Mouse (Mus musculus): ENCODE measurements around the gene Kif15. TPM values are rescaled to one million over a fixed set of nuclear protein-coding genes. Genes with fewer than 3 reads are reported as not detected.

The Kif15 gene
- polyA plus RNA-seq, 1 experiment from 2014 or later: 5.5 TPM

DNA sequence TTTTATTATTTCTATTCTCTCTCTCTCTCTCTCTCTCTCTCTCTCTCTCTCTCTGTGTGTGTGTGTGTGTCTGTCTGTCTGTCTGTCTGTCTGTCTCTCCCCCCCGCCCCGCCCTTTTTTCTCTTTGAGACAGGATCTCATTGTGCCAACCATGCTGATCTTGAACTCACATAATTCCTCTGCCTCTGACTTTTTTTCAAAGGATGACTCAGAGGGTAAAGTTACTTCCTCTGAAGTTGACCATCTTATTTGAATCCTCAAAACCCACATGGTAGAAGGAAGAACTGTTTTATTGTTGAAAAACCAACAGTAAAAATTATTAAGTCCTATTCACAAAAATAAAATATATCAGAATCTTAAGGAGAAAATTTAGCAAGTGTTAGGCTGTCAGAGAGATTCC, 53.9 kb downstream of the Kif15 start:
- Histone ChIP-seq H3K4me1 (ENCODE audit: control insufficient read depth, insufficient read depth, low read length) (no peaks in the 10 kb centered on the region), H3K27me3 (ENCODE audit: control insufficient read depth, insufficient read depth, low read depth, low read length) (no peaks in the 10 kb centered on the region), H3K36me3 (ENCODE audit: control insufficient read depth, insufficient read depth, low read length) (no peaks in the 10 kb centered on the region), H3K9ac (ENCODE audit: low read depth, low read length) (no peak overlapping the region), H3K4me3 (ENCODE audit: low read depth, low read length) (no peak overlapping the region), H3K9me3 (replicated peaks; ENCODE audit: control insufficient read depth, low read length, poor library complexity, severe bottlenecking) (no peaks in the 10 kb centered on the region), H3K4me2 (ENCODE audit: low read length) (no peak overlapping the region), H3K27ac (ENCODE audit: low read length) (no peak overlapping the region)
- no peak for ATAC-seq
- 100% methylated on average over 2 of the region's 2 CpGs for WGBS

DNA sequence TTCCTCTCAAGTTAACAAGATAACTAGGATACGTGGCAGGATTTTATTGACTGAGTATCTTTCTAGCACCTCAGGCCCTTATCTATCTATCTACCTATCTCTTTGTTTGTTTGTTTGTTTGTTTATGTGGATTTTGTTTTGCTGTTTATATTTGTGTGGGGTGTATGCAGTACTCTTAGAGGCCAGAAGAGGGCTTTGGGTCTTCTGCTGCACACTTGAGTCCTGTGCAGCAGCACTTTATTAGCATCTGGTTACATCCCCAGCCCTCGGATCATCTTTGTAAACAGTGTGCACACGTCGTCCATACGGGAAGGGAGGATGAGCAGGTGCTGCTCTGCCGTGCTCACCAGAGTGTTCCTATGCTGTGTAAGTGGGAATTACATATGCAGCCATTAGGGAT, 55.2 kb downstream of the Kif15 start:
- Histone ChIP-seq H3K27ac (ENCODE audit: low read length) (no peak overlapping the region), H3K27me3 (ENCODE audit: control insufficient read depth, insufficient read depth, low read depth, low read length) (no peaks in the 10 kb centered on the region), H3K4me1 (ENCODE audit: control insufficient read depth, insufficient read depth, low read length) (no peaks in the 10 kb centered on the region), H3K4me3 (ENCODE audit: low read depth, low read length) (no peak overlapping the region), H3K4me2 (ENCODE audit: low read length) (no peak overlapping the region), H3K36me3 (ENCODE audit: control insufficient read depth, insufficient read depth, low read length) (no peaks in the 10 kb centered on the region), H3K9me3 (replicated peaks; ENCODE audit: control insufficient read depth, low read length, poor library complexity, severe bottlenecking) (no peaks in the 10 kb centered on the region), H3K9ac (ENCODE audit: low read depth, low read length) (no peak overlapping the region)
- no peak for ATAC-seq
- WGBS: 80% methylated on average over 6 of the region's 6 CpGs

DNA sequence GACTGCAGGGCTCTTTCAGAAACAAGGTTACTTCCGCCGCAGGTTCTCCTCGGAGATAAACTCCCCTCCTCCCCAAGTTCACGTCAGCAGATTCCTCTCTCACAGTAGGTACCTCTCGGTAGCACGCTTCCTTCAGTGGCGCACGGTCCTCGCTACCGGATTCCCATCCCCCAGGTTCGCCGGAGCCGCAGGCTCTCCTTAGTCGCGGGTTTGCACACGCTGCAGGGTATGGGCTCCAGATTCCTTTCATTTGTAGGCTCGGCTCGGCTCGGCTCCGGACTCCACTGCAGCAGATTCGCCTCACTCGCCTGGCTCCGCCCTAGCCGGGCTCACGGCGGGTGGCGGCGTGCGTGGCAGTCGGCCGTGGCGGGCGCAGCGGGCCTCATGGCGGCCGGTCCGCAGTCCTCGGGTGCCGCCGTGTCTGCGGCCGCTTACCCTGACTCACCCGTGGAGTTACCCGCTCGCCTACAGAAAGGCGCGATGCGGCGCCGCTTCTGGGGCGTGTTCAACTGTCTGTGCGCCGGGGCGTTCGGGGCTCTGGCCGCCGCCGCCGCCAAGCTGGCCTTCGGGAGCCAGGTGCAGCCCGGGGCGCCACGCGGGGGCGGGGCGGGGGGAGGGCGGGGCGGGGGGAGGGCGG, 70.3 kb downstream of the Kif15 start, which contains the start of gene Tmem42:
TSS of gene Tmem42 (plus strand) at position 332 of the 637 bp plus-strand sequence.
- Histone ChIP-seq H3K36me3 (ENCODE audit: control insufficient read depth, insufficient read depth, low read length) (no peaks in the 10 kb centered on the region), H3K9me3 (replicated peaks; ENCODE audit: control insufficient read depth, low read length, poor library complexity, severe bottlenecking) (no peaks in the 10 kb centered on the region), H3K27me3 (ENCODE audit: control insufficient read depth, insufficient read depth, low read depth, low read length) (no peaks in the 10 kb centered on the region), H3K4me2 (ENCODE audit: low read length) (peak within 1 kb of the TSS; percentile 86), H3K9ac (ENCODE audit: low read depth, low read length) (peak within 1 kb of the TSS; percentile 88), H3K4me3 (ENCODE audit: low read depth, low read length) (peak within 1 kb of the TSS; percentile 74), H3K27ac (ENCODE audit: low read length) (peak within 1 kb of the TSS; percentile 94), H3K4me1 (ENCODE audit: control insufficient read depth, insufficient read depth, low read length) (peaks cover 16% of the 10 kb centered on the region)
- under 1% methylated on average over 54 of the region's 69 CpGs for WGBS
- peak; percentile 96 for ATAC-seq

DNA sequence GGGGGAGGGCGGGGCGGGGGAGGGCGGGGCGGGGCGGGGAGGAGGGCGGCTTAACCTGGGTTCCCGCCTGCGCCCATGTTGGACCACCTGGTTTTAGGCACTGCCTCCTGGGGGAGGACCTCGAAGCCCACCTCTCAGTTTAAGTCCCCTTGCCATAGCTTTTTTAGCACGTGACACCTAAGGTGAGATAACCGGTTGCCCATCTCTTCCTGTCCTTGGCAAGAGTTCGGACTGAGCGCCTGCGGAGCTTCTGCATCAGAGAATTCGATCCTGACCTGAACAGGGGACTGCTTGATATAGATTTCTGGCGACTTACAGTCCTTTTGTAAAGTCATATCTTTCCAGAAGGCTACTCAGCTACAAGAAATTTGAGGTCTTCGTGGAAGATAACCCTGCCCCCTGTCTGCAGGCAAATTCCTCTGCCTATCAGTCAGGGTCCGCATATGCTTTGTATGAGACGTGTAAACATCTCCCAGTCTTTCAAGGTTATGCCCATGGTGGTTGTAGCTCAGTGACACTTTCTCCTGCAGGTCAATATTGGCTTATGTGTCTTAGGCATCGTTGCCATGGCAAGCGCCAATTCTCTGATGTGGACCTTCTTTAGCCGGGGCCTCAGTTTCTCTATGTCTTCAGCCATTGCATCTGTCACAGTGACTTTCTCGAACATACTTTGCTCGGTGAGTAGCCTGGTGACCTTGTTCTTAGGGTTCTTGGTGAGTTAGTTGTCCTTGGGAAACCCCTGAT, 71.0 kb downstream of the Kif15 start:
- ATAC-seq: peak; percentile 43
- H3K4me2 ChIP-seq (ENCODE audit: low read length): peak overlapping the region; percentile 86
- H3K9ac ChIP-seq (ENCODE audit: low read depth, low read length): peak overlapping the region; percentile 88
- peak overlapping the region; percentile 94; the same call in 1 of the 2 replicates for H3K27ac ChIP-seq (ENCODE audit: low read length)
- H3K4me1 ChIP-seq (ENCODE audit: control insufficient read depth, insufficient read depth, low read length): peaks cover 14% of the 10 kb centered on the region
- H3K9me3 ChIP-seq (replicated peaks; ENCODE audit: control insufficient read depth, low read length, poor library complexity, severe bottlenecking): no peaks in the 10 kb centered on the region
- H3K36me3 ChIP-seq (ENCODE audit: control insufficient read depth, insufficient read depth, low read length): no peaks in the 10 kb centered on the region
- peak overlapping the region; percentile 74 for H3K4me3 ChIP-seq (ENCODE audit: low read depth, low read length)
- H3K27me3 ChIP-seq (ENCODE audit: control insufficient read depth, insufficient read depth, low read depth, low read length): no peaks in the 10 kb centered on the region
- 41% methylated on average over 17 of the region's 24 CpGs for WGBS

DNA sequence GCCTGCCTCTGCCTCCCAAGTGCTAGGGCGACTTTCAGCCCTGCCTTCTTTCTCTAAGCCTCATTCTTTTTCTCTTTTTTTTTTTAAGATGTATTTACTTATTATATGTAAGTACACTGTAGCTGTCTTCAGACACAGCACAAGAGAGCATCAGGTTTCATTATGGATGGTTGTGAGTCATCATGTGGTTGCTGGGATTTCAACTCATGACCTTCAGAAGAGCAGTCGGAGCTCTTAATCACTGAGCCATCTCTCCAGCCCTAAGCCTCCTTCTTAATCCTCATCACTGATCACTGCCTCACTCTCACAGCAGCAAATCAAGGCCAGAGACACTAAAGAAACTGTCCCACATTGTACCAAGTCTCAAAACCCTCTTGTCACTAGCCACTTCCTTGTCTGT, 73.4 kb downstream of the Kif15 start:
- peaks cover 11% of the 10 kb centered on the region for H3K4me1 ChIP-seq (ENCODE audit: control insufficient read depth, insufficient read depth, low read length)
- no peak overlapping the region for H3K9ac ChIP-seq (ENCODE audit: low read depth, low read length)
- no peak overlapping the region for H3K4me3 ChIP-seq (ENCODE audit: low read depth, low read length)
- H3K4me2 ChIP-seq (ENCODE audit: low read length): no peak overlapping the region
- H3K27ac ChIP-seq (ENCODE audit: low read length): no peak overlapping the region
- H3K27me3 ChIP-seq (ENCODE audit: control insufficient read depth, insufficient read depth, low read depth, low read length): no peaks in the 10 kb centered on the region
- 81% methylated on average over 2 of the region's 2 CpGs for WGBS
- H3K9me3 ChIP-seq (replicated peaks; ENCODE audit: control insufficient read depth, low read length, poor library complexity, severe bottlenecking): no peaks in the 10 kb centered on the region
- no peak for ATAC-seq
- no peaks in the 10 kb centered on the region for H3K36me3 ChIP-seq (ENCODE audit: control insufficient read depth, insufficient read depth, low read length)

DNA sequence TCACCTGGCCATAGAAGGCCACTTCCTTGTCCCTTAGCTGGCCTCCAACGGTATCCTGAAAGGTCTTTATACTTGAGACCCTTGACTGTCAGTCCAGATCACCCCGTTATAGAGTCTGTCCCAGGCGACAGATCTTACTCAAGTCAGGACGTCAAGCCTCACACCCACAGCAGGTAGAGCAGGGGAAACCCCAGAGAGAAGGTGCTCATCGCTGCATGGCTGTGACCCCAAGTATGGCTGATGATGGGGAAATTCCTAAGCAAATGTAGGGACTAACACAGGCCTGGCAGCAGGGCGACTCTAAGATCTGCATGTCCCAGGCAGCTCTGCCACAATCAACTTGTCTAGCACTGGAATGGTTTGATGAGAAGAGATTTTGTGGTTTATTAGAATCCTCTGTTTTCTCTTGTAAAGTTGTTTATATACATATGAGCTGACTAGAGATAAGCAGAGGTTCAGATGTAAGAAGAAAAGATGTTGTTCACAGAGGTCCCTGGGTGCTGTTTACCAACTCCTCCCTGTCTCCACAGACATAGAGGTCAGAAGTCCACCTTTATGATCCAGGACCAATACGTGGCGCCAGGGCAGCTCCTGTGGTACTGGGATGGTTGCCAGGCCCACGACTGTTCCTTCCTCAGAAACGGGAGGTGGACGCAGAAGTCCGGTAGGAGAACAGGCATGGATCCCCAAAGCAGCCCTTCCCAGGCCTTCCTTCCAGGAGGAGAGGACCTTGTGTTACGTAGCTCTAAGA, 80.8 kb downstream of the Kif15 start:
- ATAC-seq: no peak
- H3K27ac ChIP-seq (ENCODE audit: low read length): no peak overlapping the region
- WGBS: 85% methylated on average over 13 of the region's 13 CpGs
- no peak overlapping the region for H3K4me2 ChIP-seq (ENCODE audit: low read length)
- H3K9me3 ChIP-seq (replicated peaks; ENCODE audit: control insufficient read depth, low read length, poor library complexity, severe bottlenecking): no peaks in the 10 kb centered on the region
- H3K9ac ChIP-seq (ENCODE audit: low read depth, low read length): no peak overlapping the region
- H3K36me3 ChIP-seq (ENCODE audit: control insufficient read depth, insufficient read depth, low read length): no peaks in the 10 kb centered on the region
- H3K4me1 ChIP-seq (ENCODE audit: control insufficient read depth, insufficient read depth, low read length): no peaks in the 10 kb centered on the region
- no peak overlapping the region for H3K4me3 ChIP-seq (ENCODE audit: low read depth, low read length)
- H3K27me3 ChIP-seq (ENCODE audit: control insufficient read depth, insufficient read depth, low read depth, low read length): no peaks in the 10 kb centered on the region

DNA sequence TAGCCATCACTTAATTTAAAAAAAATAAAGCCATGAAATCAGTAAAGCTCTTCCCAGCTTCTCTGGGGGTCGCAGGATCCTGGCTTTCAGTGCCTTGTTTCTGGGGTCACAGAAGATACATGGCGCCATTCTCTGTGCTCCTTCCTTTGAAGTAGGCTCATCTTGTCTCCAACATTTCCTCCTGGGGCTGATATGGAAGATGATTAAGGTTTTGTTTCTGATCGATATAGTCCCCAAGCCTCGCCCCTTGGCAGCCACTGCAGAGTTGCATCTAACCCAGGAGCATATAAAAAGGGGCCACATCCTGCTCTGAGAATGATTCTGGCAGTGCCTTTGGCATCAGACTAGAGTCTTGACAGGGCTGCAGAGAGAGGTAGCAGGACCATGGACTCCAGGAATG, 83.6 kb downstream of the Kif15 start, which contains the start of gene Tgm4:
TSS of gene Tgm4 (plus strand) at position 301 of the 400 bp plus-strand sequence.
- no peak within 1 kb of the TSS for H3K4me2 ChIP-seq (ENCODE audit: low read length)
- H3K4me3 ChIP-seq (ENCODE audit: low read depth, low read length): no peak within 1 kb of the TSS
- H3K9me3 ChIP-seq (replicated peaks; ENCODE audit: control insufficient read depth, low read length, poor library complexity, severe bottlenecking): no peaks in the 10 kb centered on the region
- H3K36me3 ChIP-seq (ENCODE audit: control insufficient read depth, insufficient read depth, low read length): no peaks in the 10 kb centered on the region
- no peaks in the 10 kb centered on the region for H3K27me3 ChIP-seq (ENCODE audit: control insufficient read depth, insufficient read depth, low read depth, low read length)
- ATAC-seq: no peak
- 86% methylated on average over 4 of the region's 4 CpGs for WGBS
- H3K27ac ChIP-seq (ENCODE audit: low read length): no peak within 1 kb of the TSS
- no peaks in the 10 kb centered on the region for H3K4me1 ChIP-seq (ENCODE audit: control insufficient read depth, insufficient read depth, low read length)
- H3K9ac ChIP-seq (ENCODE audit: low read depth, low read length): no peak within 1 kb of the TSS

DNA sequence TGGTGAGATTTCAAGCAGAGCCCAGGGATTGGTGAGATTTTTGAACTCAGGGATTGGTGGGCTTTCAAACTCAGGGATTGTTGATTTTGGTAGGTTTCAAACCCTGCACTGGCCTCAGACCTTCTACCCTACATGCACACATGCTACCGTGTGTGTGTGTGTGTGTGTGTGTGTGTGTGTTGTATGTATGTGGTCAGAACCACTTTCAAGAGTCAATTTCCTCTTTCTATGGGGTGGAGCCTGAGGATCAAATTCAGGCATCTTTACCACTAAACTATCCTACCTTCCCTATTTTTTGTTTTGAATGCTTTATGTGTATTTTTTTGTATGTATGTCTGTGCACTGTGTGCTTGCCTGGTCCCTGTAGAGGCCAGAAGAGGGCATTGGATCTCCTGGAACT, 96.8 kb downstream of the Kif15 start:
- H3K36me3 ChIP-seq (ENCODE audit: control insufficient read depth, insufficient read depth, low read length): no peaks in the 10 kb centered on the region
- no peak overlapping the region for H3K27ac ChIP-seq (ENCODE audit: low read length)
- no peaks in the 10 kb centered on the region for H3K27me3 ChIP-seq (ENCODE audit: control insufficient read depth, insufficient read depth, low read depth, low read length)
- no peak overlapping the region for H3K4me2 ChIP-seq (ENCODE audit: low read length)
- no peaks in the 10 kb centered on the region for H3K4me1 ChIP-seq (ENCODE audit: control insufficient read depth, insufficient read depth, low read length)
- no peak for ATAC-seq
- no peaks in the 10 kb centered on the region for H3K9me3 ChIP-seq (replicated peaks; ENCODE audit: control insufficient read depth, low read length, poor library complexity, severe bottlenecking)
- no peak overlapping the region for H3K9ac ChIP-seq (ENCODE audit: low read depth, low read length)
- no peak overlapping the region for H3K4me3 ChIP-seq (ENCODE audit: low read depth, low read length)
- 100% methylated on average over 1 of the region's 1 CpGs for WGBS
